Mouse (Mus musculus) retina, adult 2 months (tissue): Measurements from ENCODE around the gene Kctd7.

Source experiments
- DNase-seq: peaks from one replicate; pipeline ENCODE4 v3.0.0-alpha.2; 2012; ENCODE audit warnings: low read depth, low spot score

The Kctd7 gene

DNA sequence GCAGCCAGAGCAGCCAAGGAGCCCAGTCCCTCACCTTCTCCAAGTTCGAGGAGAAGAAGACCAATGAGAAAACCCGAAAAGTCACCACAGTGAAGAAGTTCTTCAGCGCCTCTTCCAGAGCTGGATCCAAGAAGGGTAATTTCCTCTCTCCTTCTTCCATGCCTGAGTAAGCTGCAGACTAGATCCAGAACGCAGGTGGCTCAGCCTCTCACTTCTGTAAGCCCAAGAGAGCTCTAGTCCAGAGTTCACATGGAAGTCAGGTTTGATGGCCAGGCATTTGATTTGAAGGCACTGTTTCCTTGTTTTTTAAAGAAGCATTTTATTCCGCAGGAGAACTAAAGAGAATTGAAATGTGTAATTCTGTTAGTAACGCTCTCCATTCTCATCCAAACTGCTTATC, 46.2 kb downstream of the Kctd7 start:
- no peak for DNase-seq

GRCm38 (mm10) chr5:130191865-130192264, 47.2 kb downstream of the Kctd7 start:
- DNase-seq = no peak

GRCm38 (mm10) chr5:130192356-130192944, 47.8 kb downstream of the Kctd7 start:
- peak; percentile 64 for DNase-seq

DNA sequence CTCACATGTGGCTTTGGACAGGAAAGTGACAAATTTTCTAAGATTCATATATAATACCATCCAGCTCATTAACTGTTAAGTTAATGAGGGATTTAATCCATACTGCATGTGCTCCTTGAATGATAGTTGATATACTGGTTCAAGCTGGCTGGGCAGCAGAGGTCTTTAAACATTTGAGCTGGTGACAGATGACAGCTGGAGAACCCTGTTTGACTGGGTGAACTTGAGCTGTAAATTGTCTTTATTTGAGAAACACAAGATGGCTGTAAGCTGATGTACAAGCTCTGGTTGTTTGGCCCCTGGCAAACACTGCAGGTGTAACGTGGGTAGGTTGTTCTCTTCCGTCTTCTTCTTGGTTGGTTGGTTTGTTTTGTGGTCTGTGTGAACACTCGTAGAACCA, 49.1 kb downstream of the Kctd7 start:
- DNase-seq = no peak

GRCm38 (mm10) chr5:130196307-130196706, 51.6 kb downstream of the Kctd7 start:
- DNase-seq = peak; percentile 61

GRCm38 (mm10) chr5:130197454-130197853, 52.8 kb downstream of the Kctd7 start:
- DNase-seq = no peak

DNA sequence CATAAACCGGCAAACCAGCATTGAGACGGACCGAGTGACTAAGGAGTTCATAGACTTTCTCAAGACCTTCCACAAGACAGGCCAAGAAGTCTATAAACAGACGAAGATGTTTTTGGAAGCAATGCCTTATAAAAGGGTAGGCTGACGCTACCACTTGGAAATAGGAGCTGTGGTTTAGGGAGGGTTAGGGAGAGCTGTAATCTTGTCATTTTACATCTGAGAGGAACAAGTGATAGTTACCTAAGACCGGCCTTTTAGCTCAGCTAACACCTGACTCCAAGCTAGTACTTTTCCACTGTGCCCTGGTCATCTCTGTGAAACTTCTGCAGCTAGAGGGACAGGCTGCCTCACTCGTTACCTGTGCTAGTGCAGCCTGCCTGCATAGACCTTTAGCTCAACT, 53.3 kb downstream of the Kctd7 start:
- no peak for DNase-seq

DNA sequence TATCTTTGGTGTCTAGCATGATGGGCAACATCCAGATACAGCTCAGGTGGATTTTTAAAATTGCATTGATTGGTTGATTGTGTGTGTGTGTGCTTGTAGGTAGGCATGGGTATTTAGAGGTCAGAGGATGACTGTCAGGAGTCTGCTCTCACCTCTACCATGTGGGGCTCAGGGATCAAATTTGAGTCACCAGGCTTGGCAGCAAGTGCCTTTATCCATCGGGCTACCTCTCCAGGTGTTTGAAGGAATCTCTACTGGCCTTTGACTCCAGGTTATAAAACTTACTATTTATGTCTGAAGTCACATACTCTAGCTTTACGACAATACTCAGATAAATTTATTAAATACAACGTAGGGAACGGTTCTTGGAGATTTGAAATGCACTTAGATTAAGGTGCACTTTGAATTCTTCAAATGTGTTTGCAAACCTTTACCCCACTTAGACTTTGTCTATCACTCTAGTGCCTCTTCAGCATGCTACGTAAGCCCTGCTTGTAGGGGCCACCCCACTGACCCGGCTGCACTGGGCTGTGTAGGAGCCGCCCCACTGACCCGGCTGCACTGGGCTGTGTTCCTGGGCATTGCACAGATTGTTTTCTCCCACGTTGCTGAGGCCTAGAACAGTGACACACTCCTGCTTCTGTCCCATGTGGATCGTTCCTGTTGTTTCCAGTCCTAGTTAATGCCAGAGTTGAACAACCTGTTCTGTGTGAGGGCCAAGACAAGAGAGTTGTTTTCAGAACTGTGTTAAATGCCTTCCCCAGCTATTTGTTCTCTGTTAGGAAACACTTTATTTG, 55.8 kb downstream of the Kctd7 start:
- DNase-seq = no peak

DNA sequence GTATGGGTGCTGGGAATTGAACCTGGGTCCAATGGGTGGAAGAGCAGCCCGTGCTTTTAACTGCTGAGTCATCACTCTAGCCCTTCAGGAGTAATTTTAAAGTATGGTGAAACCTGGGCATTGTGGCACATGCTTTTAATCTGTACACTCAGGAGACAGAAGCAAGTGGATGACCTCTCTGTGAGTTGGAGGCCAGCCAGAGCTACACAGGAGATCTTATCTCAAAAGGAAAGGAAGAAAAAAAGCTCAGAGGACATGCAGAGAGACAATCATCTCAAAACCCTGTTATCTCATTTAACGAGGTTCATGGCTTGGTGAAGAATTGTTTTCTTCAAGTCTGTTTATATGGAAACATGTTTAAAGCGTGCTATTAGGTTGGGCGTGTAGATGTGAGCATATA, 59.3 kb downstream of the Kctd7 start:
- no peak for DNase-seq

GRCm38 (mm10) chr5:130204560-130204959, 59.9 kb downstream of the Kctd7 start:
- DNase-seq = no peak
